Mouse (Mus musculus) stomach, postnatal 0 days (tissue): ENCODE data around the gene Myh7b. TPM values are rescaled to one million over a fixed set of nuclear protein-coding genes. Genes with fewer than 3 reads are reported as not detected.

Experiments used
- ATAC-seq: fragments of 200-750 bp; cut with Nextera tagmentation; 2 replicates; pipeline ENCODE4 v1.8.0; 2017; ENCODE audit not compliant: low FRiP score, low TSS enrichment
- DNase-seq: peaks from one replicate; pipeline ENCODE4 v3.0.0-alpha.2; 2016; ENCODE audit warnings: low spot score
- H3K27ac ChIP-seq: fragments of 300-500 bp; sonication (generic); replicated peaks from 2 replicates; pipeline ENCODE4 v1.5.1; 2014; ENCODE audit warnings: mild to moderate bottlenecking, control low read depth
- H3K27me3 ChIP-seq: fragments of 300-500 bp; sonication (generic); 2 replicates; pipeline ENCODE4 v1.6.1; 2014; ENCODE audit warnings: low read length; ENCODE audit not compliant: control insufficient read depth, insufficient read depth
- H3K36me3 ChIP-seq: fragments of 300-500 bp; sonication (generic); 2 replicates; pipeline ENCODE4 v1.6.1; 2014; ENCODE audit warnings: low read length, mixed read lengths; ENCODE audit not compliant: control insufficient read depth, insufficient read depth
- H3K4me1 ChIP-seq: fragments of 300-500 bp; sonication (generic); replicated peaks from 2 replicates; pipeline ENCODE4 v1.6.1; 2014; ENCODE audit warnings: antibody characterized with exemption; ENCODE audit not compliant: control insufficient read depth, insufficient read depth
- H3K4me2 ChIP-seq: fragments of 300-500 bp; sonication (generic); replicated peaks from 2 replicates; pipeline ENCODE4 v1.6.1; 2014; ENCODE audit warnings: low read depth, mild to moderate bottlenecking, control low read depth, moderate library complexity
- H3K4me3 ChIP-seq: fragments of 300-500 bp; sonication (generic); 2 replicates; pipeline ENCODE4 v1.5.1; 2014; ENCODE audit warnings: low read depth, low read length, control low read depth
- H3K9ac ChIP-seq: fragments of 300-500 bp; sonication (generic); 2 replicates; pipeline ENCODE4 v1.6.1; 2014; ENCODE audit warnings: mild to moderate bottlenecking, low read length, control low read depth, mixed read lengths
- H3K9me3 ChIP-seq: fragments of 300-500 bp; sonication (generic); 2 replicates; pipeline ENCODE4 v1.6.1; 2016; ENCODE audit warnings: low read length; ENCODE audit not compliant: control insufficient read depth
- CTCF ChIP-seq: IDR thresholded peaks from 2 replicates; pipeline ENCODE4 v1.5.1; 2016; ENCODE audit warnings: antibody characterized with exemption, low read depth, mild to moderate bottlenecking, moderate library complexity
- EP300 ChIP-seq: optimal IDR thresholded peaks from 2 replicates; pipeline ENCODE3; 2016; ENCODE audit warnings: antibody characterized with exemption
- WGBS: fragments of 180-500 bp; shearing (Covaris S2); extraction: QIAGEN DNeasy Blood & Tissue Kit; methylation state at CpG from one replicate; pipeline ENCODE4 v1.1.7; 2014; 5-methylcytosine and 5-hydroxymethylcytosine counted together
- polyA plus RNA-seq: library from polyadenylated mRNA; unstranded; fragments of >200 nt; fragmentation: Nextera tagmentation; extraction: Ambion mirVana; gene quantifications from 2 replicates; pipeline ENCODE4 v1.2.1, GENCODE M21; 2015

Myh7b gene
- polyA plus RNA-seq, 1 experiment from 2014 or later: 0.05 TPM

DNA sequence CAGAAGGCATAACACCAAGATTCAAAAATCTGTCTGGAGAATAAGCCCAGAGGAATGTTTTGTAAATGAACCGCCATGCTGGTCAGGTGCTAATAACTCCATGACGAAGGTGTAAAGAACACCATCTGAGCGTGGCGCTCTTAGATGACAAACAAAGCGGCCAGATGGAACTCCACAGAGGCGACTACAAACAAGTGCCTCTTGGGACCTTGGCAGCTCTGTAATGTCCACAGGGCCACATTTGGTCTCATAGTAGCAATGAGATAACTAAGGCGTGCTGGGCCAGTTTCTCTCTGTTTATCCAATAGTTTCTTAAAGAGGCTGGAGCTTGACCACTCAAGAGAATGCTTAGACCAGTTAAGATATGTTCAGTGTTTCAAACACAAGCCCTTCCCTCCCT, 37.0 kb upstream of the Myh7b start:
- 87% methylated on average over 7 of the region's 7 CpGs for WGBS
- ATAC-seq: no peak
- DNase-seq: no peak
- no peak overlapping the region for H3K9ac ChIP-seq
- H3K4me1 ChIP-seq: no peaks in the 10 kb centered on the region
- no peaks in the 10 kb centered on the region for H3K9me3 ChIP-seq
- no peak overlapping the region for H3K4me2 ChIP-seq
- H3K4me3 ChIP-seq: no peak overlapping the region
- peaks cover 3% of the 10 kb centered on the region; the same call in 1 of the 2 replicates for H3K36me3 ChIP-seq
- no peak overlapping the region for H3K27ac ChIP-seq
- TF ChIP-seq EP300: no peak
- no peak for TF ChIP-seq CTCF
- H3K27me3 ChIP-seq: no peaks in the 10 kb centered on the region

DNA sequence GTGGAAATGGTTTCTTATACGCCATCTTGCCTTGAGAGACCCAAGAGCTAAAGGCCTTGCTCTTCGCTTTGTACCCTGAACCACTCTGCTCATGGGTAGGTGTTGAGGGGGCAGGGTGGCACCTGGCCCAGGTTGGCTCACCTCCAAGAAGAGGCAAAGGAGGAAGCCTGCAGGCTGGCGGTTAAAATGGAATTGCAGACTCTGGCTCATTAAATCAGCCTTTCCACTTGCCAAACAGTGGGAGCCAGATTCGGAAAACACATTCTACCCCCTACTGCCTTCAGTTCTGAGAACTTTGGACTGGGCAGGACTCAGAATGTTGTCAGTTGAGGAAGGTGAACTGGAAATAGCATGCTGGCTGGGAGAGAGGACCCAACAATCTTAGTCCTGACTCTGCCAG, 36.3 kb upstream of the Myh7b start:
- no peak overlapping the region for H3K9ac ChIP-seq
- no peak overlapping the region for H3K27ac ChIP-seq
- no peaks in the 10 kb centered on the region for H3K4me1 ChIP-seq
- ATAC-seq (no peak), DNase-seq (no peak)
- TF ChIP-seq CTCF (no peak), EP300 (no peak)
- no peaks in the 10 kb centered on the region for H3K9me3 ChIP-seq
- peaks cover 3% of the 10 kb centered on the region; the same call in 1 of the 2 replicates for H3K36me3 ChIP-seq
- H3K27me3 ChIP-seq: no peaks in the 10 kb centered on the region
- no peak overlapping the region for H3K4me3 ChIP-seq
- no peak overlapping the region for H3K4me2 ChIP-seq
- 90% methylated on average over 4 of the region's 4 CpGs for WGBS

DNA sequence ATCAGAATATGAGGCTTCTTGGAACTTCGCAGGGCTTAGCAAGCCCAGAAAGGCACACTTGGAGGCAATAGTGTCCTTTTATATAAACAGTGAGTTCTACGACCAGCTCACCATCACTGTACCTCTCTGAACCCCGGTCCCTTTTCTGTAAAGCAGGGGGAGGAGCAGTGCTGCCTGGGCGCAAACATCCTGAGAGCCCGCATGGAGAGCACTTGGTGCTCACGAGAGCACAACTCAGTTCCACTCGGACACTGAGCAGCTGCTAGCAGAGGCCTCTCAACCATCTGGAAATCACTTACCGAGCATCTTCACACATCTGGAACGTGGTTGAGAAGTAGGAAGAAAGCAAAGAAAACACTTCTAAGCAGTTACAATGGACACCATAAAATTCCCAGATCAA, 34.4 kb upstream of the Myh7b start:
- WGBS: 80% methylated on average over 9 of the region's 9 CpGs

DNA sequence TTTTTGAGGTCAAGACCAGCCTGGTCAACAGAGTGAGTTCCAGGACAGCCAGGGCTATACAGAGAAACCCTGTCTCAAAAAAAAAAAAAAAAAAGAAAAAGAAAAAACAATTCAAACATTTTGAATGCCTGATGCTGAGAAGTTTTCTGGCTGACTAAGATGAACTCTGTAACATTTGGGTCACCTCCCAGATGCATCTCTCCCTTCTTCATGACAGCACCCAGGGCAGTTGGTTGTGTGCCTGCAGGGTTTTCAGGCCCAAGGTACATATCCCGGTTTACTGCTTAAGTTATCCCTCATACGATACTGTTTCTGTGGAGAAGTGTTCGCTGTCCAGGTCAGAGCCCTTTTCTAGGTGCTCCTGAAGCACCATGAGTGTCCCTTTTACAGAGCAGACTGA, 30.7 kb upstream of the Myh7b start:
- TF ChIP-seq EP300 (no peak), CTCF (no peak)
- Histone ChIP-seq H3K9me3 (no peaks in the 10 kb centered on the region), H3K4me1 (no peaks in the 10 kb centered on the region), H3K4me3 (no peak overlapping the region), H3K9ac (no peak overlapping the region), H3K27ac (no peak overlapping the region), H3K27me3 (no peaks in the 10 kb centered on the region), H3K4me2 (no peak overlapping the region), H3K36me3 (peaks cover 3% of the 10 kb centered on the region; the same call in 1 of the 2 replicates)
- no peak for ATAC-seq
- 89% methylated on average over 3 of the region's 3 CpGs for WGBS
- no peak for DNase-seq

More for the DNA sequence above, 34.4 kb upstream of the Myh7b start:
- DNase-seq (no peak), ATAC-seq (no peak)
- H3K27me3 ChIP-seq: no peaks in the 10 kb centered on the region
- no peak overlapping the region for H3K4me3 ChIP-seq
- peaks cover 3% of the 10 kb centered on the region; the same call in 1 of the 2 replicates for H3K36me3 ChIP-seq
- H3K4me2 ChIP-seq: no peak overlapping the region
- no peak overlapping the region for H3K27ac ChIP-seq
- no peaks in the 10 kb centered on the region for H3K9me3 ChIP-seq
- H3K9ac ChIP-seq: no peak overlapping the region
- TF ChIP-seq EP300: no peak
- TF ChIP-seq CTCF: no peak
- no peaks in the 10 kb centered on the region for H3K4me1 ChIP-seq

DNA sequence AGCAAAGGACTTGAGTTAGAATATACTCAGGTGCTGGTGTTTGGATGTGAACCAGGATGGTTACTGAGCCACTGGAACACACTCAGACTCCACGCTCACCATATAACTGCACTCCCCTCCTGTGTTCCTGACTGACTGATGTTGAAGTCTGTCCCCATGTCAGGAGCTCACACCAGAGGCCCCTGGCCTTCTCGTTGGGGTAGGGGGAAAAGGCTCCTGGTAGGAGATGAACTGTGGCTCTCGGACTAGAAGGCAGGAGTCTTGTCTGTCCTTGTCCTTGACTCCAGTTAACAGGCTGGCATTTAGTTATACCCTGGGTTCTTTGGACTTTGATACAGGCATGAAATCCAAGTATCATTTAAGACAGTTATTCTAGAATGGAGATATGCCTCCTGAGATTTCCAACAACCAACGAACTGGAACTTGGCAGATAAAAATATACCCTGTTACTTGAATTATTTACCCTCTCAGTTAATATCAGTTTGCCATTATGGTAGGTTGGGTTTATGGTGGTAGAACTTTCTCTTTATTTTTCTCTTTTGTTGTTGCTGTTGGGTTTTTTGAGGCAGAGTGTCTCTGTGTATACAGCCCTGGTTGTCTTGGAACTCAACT, 28.5 kb upstream of the Myh7b start:
- 81% methylated on average over 4 of the region's 4 CpGs for WGBS
- Histone ChIP-seq H3K27ac (no peak overlapping the region), H3K4me2 (no peak overlapping the region), H3K9ac (no peak overlapping the region), H3K27me3 (no peaks in the 10 kb centered on the region), H3K9me3 (no peaks in the 10 kb centered on the region), H3K4me3 (no peak overlapping the region), H3K36me3 (peaks cover 3% of the 10 kb centered on the region; the same call in 1 of the 2 replicates), H3K4me1 (no peaks in the 10 kb centered on the region)
- no peak for TF ChIP-seq CTCF
- no peak for TF ChIP-seq EP300
- ATAC-seq (no peak), DNase-seq (no peak)

DNA sequence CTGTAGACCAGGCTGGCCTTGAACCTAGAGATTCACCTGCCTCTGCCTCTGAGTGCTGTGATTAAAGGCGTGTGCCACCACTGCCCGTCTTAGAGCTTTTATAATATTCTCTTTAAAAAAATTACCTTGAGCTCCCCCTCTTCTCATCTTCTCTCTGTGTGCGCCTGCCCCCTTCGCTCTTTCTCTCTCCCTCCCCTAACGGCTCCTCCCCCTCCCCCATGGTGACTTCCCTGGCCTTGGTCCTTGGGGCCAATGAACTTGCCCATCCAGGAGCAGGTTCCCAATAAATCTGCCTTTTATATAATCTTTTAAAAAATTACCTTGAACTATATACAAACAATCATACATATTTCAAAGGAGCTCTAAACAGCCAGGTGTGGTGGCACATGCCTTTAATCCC, 28.0 kb upstream of the Myh7b start:
- H3K27me3 ChIP-seq: no peaks in the 10 kb centered on the region
- no peaks in the 10 kb centered on the region for H3K9me3 ChIP-seq
- H3K4me1 ChIP-seq: no peaks in the 10 kb centered on the region
- ATAC-seq (no peak), DNase-seq (no peak)
- H3K36me3 ChIP-seq: peaks cover 3% of the 10 kb centered on the region; the same call in 1 of the 2 replicates
- 87% methylated on average over 5 of the region's 5 CpGs for WGBS
- no peak overlapping the region for H3K4me3 ChIP-seq
- no peak overlapping the region for H3K9ac ChIP-seq
- H3K27ac ChIP-seq: no peak overlapping the region
- TF ChIP-seq EP300: no peak
- TF ChIP-seq CTCF: no peak
- no peak overlapping the region for H3K4me2 ChIP-seq
